Mouse (Mus musculus): ENCODE results near the gene Sh3gl1.

GRCm38 (mm10) chr17:55977301-55977700 is 59.1 kb downstream of the Sh3gl1 start:
- TF ChIP-seq CHD1 (IDR thresholded peaks at IDR 0.05; ENCODE audit: low read depth, low read length) (no peak), CHD2 (IDR thresholded peaks at IDR 0.05; ENCODE audit: low read length) (no peak), MAX (IDR thresholded peaks at IDR 0.05; ENCODE audit: low read length) (no peak), UBTF (IDR thresholded peaks at IDR 0.05; ENCODE audit: low read depth, low read length) (no peak), CTCF (conservative IDR thresholded peaks at IDR 0.05 in 1 of 2, IDR thresholded peaks at IDR 0.05 in 1 of 2; ENCODE audit: low read depth in 2 of 2, low read length in 2 of 2) (no peak), HCFC1 (IDR thresholded peaks at IDR 0.05; ENCODE audit: low read depth, low read length) (no peak), POLR2A (IDR thresholded peaks at IDR 0.05; ENCODE audit: low read depth, low read length) (no peak), MAFK (IDR thresholded peaks at IDR 0.05; ENCODE audit: insufficient replicate concordance, low read length) (no peak), TCF12 (IDR thresholded peaks at IDR 0.05; ENCODE audit: low read depth, low read length) (no peak), USF1 (IDR thresholded peaks at IDR 0.05; ENCODE audit: low read depth, low read length) (no peak), RAD21 (IDR thresholded peaks at IDR 0.05; ENCODE audit: low read depth, low read length) (no peak), POLR2AphosphoS2 (IDR thresholded peaks at IDR 0.05; ENCODE audit: low read depth, low read length) (no peak), JUN (IDR thresholded peaks at IDR 0.05; ENCODE audit: insufficient read depth, low read depth, low read length) (no peak), USF2 (conservative IDR thresholded peaks at IDR 0.05; ENCODE audit: low read depth, low read length) (no peak)
